Mouse (Mus musculus): Measurements from ENCODE around the gene Sac3d1.

DNA sequence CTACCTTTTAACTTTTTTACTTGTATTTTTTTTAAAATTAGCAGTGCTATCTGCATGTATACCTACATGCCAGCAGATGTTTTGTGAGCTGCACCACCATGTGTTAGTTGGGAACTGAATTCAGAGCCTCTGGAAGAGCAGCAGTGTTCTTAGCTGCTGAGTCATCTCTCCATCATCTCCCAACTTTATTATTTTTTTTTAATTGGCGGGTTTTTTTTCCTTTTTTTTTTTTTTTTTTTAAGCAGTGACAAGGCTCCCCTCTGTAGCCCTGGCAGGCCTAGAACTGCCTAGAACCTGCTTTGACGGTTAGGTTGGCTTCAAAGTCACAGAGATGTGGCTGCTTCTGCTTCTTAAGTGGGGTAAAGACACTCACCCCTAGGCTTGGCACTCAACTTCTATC, 6.4 kb upstream of the Sac3d1 start:
- TF ChIP-seq TAL1 (IDR thresholded peaks at IDR 0.05; ENCODE audit: low read length) = no peak
- no peak for TF ChIP-seq CHD1 (IDR thresholded peaks at IDR 0.05; ENCODE audit: low read depth, low read length)
- TF ChIP-seq CTCF (IDR thresholded peaks at IDR 0.05 in 2 of 3, conservative IDR thresholded peaks at IDR 0.05 in 1 of 3; ENCODE audit: control insufficient read depth in 1 of 3, insufficient read depth in 1 of 3, low read depth in 2 of 3, low read length in 3 of 3, poor library complexity in 1 of 3, severe bottlenecking in 1 of 3) = no peak
- no peak for TF ChIP-seq GABPA (IDR thresholded peaks at IDR 0.05; ENCODE audit: low read depth, low read length)
- no peak for TF ChIP-seq POLR2A (IDR thresholded peaks at IDR 0.05; ENCODE audit: control insufficient read depth in 1 of 2, insufficient read depth in 1 of 2, low read depth in 1 of 2, low read length in 2 of 2, poor library complexity in 1 of 2)
- no peak for TF ChIP-seq MAFK (IDR thresholded peaks at IDR 0.05; ENCODE audit: borderline replicate concordance, low read depth, low read length)
- TF ChIP-seq HCFC1 (IDR thresholded peaks at IDR 0.05; ENCODE audit: low read depth, low read length) = no peak
- TF ChIP-seq TBP (IDR thresholded peaks at IDR 0.05; ENCODE audit: low read depth, low read length) = no peak
- no peak for TF ChIP-seq GATA1 (IDR thresholded peaks at IDR 0.05; ENCODE audit: low read depth, low read length)
- no peak for TF ChIP-seq MYC (IDR thresholded peaks at IDR 0.05; ENCODE audit: low read depth, low read length)

All from MEL (cell line).